Mouse (Mus musculus) small intestine, adult 2 months (tissue): Measurements from ENCODE around the gene Paf1. TPM values are rescaled to one million over a fixed set of nuclear protein-coding genes. Genes with fewer than 3 reads are reported as not detected.

Experiments
- H3K27ac ChIP-seq: fragments of 200-500 bp; 2 replicates; pipeline ENCODE4 v1.5.1; 2012; ENCODE audit warnings: low read depth, low read length, control low read depth, inconsistent platforms; ENCODE audit not compliant: insufficient read depth
- H3K27me3 ChIP-seq: fragments of 200-500 bp; 2 replicates; pipeline ENCODE4 v1.6.1; 2012; ENCODE audit warnings: mild to moderate bottlenecking, moderate library complexity, low read length, inconsistent platforms; ENCODE audit not compliant: control insufficient read depth, insufficient read depth
- H3K36me3 ChIP-seq: fragments of 200-500 bp; 2 replicates; pipeline ENCODE4 v1.6.1; 2012; ENCODE audit warnings: mild to moderate bottlenecking, low read length, control low read depth, inconsistent platforms; ENCODE audit not compliant: control insufficient read depth, insufficient read depth
- H3K4me1 ChIP-seq: fragments of 200-500 bp; 2 replicates; pipeline ENCODE4 v1.6.1; 2012; ENCODE audit warnings: low read length, inconsistent platforms, mixed read lengths; ENCODE audit not compliant: control insufficient read depth, insufficient read depth, insufficient read length
- H3K4me3 ChIP-seq: fragments of 200-500 bp; 2 replicates; pipeline ENCODE4 v1.5.1; 2012; ENCODE audit warnings: low read depth, mild to moderate bottlenecking, control low read depth, inconsistent platforms, low read length, moderate library complexity
- CTCF ChIP-seq: fragments of 200-500 bp; IDR thresholded peaks from 2 replicates; pipeline ENCODE4 v1.5.1; 2012; ENCODE audit warnings: low read depth, mild to moderate bottlenecking, control low read depth, inconsistent platforms, low read length, moderate library complexity, mixed read lengths; ENCODE audit not compliant: insufficient replicate concordance, insufficient read length; ENCODE audit errors: extremely low read depth
- POLR2A ChIP-seq: fragments of 200-500 bp; IDR thresholded peaks from 2 replicates; pipeline ENCODE4 v1.6.1; 2012; ENCODE audit warnings: low read depth, mild to moderate bottlenecking, control low read depth, inconsistent platforms, low read length, moderate library complexity
- WGBS: fragments of 180-500 bp; shearing (Covaris S2); methylation state at CpG from one replicate; pipeline ENCODE4 v1.1.7; 2018; 5-methylcytosine and 5-hydroxymethylcytosine counted together
- polyA plus RNA-seq: library from polyadenylated mRNA; depleted of rRNA; stranded (reverse); fragments of >200 nt; gene quantifications from 2 replicates; pipeline ENCODE4 v1.2.3, GENCODE M21; 2012

The Paf1 gene
- polyA plus RNA-seq, 1 experiment: 67.1 TPM

DNA sequence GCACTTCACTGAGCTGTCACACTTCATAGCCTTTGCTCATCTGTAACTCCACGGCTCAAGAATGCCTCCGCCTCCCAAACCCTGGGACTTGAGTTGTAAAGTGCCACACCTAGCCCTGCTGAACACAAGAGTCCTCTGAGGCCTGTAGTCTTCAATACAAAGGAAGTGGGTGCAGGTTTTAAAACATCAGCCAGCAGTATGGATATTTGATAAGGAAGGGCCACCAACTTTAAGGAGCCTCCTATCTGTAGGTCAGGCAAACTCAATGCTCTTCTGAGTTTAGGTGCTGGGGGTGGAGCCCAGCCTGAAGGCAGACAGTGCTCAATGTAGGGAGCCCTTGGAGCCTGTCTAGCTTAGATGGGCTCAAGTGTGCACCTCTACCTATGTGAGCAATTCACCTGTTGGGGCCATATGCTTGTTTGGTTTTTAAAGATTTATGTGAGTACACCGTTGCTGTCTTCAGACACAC, 38.6 kb upstream of the Paf1 start:
- WGBS: 49% methylated on average over 3 of the region's 3 CpGs
- H3K4me1 ChIP-seq: peaks cover 21% of the 10 kb centered on the region
- no peaks in the 10 kb centered on the region for H3K27me3 ChIP-seq
- no peak overlapping the region for H3K4me3 ChIP-seq
- no peak overlapping the region for H3K27ac ChIP-seq
- no peak for TF ChIP-seq POLR2A
- TF ChIP-seq CTCF: no peak
- peaks cover 17% of the 10 kb centered on the region for H3K36me3 ChIP-seq

DNA sequence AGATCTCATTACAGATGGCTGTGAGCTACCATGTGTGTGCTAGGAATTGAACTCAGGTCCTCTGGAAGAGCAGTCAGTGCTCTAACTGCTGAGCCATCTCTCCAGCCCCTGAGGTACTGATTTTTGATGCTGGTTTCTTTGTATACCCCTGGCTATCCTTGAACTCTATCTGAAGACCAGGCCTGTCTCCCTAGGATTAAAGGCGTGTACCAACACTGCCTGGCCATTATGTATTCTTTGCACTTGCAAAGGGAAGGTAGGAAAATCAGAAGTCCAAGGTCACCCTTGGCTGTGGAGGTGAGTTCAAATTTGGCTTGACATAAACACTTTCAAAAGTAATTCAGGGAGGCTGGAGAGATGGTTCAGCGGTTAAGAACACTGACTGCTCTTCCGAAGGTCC, 38.2 kb upstream of the Paf1 start:
- Histone ChIP-seq H3K27me3 (no peaks in the 10 kb centered on the region), H3K4me3 (no peak overlapping the region), H3K27ac (no peak overlapping the region), H3K4me1 (peaks cover 24% of the 10 kb centered on the region), H3K36me3 (peaks cover 17% of the 10 kb centered on the region)
- 96% methylated on average over 3 of the region's 3 CpGs for WGBS
- TF ChIP-seq POLR2A: no peak
- no peak for TF ChIP-seq CTCF

DNA sequence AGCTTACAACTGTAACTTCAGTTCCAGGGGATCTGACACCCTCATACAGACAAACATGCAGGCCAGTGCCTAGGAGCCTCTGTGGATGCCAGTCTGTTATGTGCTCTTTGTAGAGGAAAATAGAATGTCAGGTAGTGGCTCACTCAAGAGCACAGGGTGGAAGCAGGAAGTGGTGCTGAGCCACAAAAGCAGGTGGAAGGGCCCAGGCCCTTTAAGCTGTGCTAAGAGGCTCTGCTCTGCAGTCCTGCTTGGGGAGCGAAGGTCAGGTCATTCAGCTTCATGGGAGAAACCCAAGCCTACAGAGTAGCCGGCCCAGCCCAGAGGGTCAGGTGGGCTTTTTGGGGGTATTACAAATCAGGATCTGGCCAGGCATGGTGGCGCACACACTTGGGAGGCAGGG, 37.5 kb upstream of the Paf1 start:
- no peak for TF ChIP-seq POLR2A
- TF ChIP-seq CTCF: no peak
- peaks cover 21% of the 10 kb centered on the region for H3K36me3 ChIP-seq
- H3K27me3 ChIP-seq: no peaks in the 10 kb centered on the region
- no peak overlapping the region for H3K4me3 ChIP-seq
- 71% methylated on average over 3 of the region's 3 CpGs for WGBS
- H3K27ac ChIP-seq: no peak overlapping the region
- H3K4me1 ChIP-seq: peaks cover 25% of the 10 kb centered on the region

DNA sequence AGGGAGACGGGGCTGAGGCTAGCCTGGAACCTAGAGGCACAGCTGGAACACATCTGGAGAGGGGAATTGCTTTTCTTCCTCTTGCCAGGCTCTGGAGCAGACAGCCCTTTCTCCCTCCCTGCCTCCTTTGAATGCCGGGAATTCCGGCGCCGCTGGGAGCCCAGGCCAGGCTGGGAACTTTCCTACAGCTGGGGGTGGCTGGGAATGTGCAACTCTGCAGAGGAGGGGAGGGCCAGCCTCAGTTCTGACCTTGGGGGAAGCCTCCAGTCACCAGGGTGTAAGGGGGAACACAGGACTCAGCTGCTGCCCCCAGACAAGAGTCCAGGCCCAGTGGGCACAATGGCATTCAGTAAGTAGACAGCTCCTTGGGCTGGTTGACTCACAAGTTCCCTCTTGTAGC, 35.8 kb upstream of the Paf1 start:
- Histone ChIP-seq H3K27ac (peak overlapping the region; percentile 69), H3K4me3 (no peak overlapping the region), H3K36me3 (peaks cover 24% of the 10 kb centered on the region), H3K4me1 (peaks cover 22% of the 10 kb centered on the region), H3K27me3 (no peaks in the 10 kb centered on the region)
- TF ChIP-seq POLR2A: no peak
- no peak for TF ChIP-seq CTCF
- WGBS: 31% methylated on average over 5 of the region's 5 CpGs

- H3K4me3 ChIP-seq: no peak overlapping the region
- H3K27me3 ChIP-seq: no peaks in the 10 kb centered on the region
- H3K4me1 ChIP-seq: peaks cover 22% of the 10 kb centered on the region
- peaks cover 18% of the 10 kb centered on the region for H3K36me3 ChIP-seq
- no peak for TF ChIP-seq CTCF
- TF ChIP-seq POLR2A: no peak
- 9% methylated on average over 5 of the region's 5 CpGs for WGBS
- H3K27ac ChIP-seq: peak overlapping the region; percentile 69
Measured at GRCm38 (mm10) chr7:28357984-28358383, 34.8 kb upstream of the Paf1 start.

- TF ChIP-seq POLR2A (no peak), CTCF (no peak)
- Histone ChIP-seq H3K27me3 (no peaks in the 10 kb centered on the region), H3K27ac (peak overlapping the region; percentile 69), H3K4me1 (peaks cover 22% of the 10 kb centered on the region), H3K36me3 (peaks cover 13% of the 10 kb centered on the region), H3K4me3 (no peak overlapping the region)
- WGBS: 20% methylated on average over 7 of the region's 7 CpGs
Measured at GRCm38 (mm10) chr7:28358431-28358830, 34.3 kb upstream of the Paf1 start.

DNA sequence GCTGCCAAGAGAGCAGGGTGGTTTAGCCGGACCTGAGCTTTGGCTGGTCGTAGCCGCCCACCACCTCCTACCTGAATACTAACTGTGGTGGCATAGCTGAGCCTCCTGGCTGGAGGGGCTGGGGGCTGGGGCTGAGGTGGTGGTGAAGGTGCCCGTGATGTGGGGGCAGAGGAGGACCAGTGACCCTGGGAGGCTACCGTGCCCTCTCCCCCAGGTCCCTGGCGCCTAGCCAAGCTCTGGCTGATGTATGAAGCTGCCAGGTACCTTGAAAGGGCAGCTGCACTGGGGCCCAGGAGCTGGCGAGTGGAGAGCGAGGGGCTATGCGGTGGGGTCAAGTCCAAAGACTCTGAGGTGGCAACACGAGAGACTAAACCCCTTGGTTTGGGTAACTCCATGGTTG, 32.9 kb upstream of the Paf1 start:
- WGBS: 87% methylated on average over 10 of the region's 10 CpGs
- Histone ChIP-seq H3K27me3 (no peaks in the 10 kb centered on the region), H3K4me1 (peaks cover 18% of the 10 kb centered on the region), H3K36me3 (peaks cover 14% of the 10 kb centered on the region), H3K4me3 (no peak overlapping the region), H3K27ac (no peak overlapping the region)
- TF ChIP-seq CTCF (no peak), POLR2A (no peak)

DNA sequence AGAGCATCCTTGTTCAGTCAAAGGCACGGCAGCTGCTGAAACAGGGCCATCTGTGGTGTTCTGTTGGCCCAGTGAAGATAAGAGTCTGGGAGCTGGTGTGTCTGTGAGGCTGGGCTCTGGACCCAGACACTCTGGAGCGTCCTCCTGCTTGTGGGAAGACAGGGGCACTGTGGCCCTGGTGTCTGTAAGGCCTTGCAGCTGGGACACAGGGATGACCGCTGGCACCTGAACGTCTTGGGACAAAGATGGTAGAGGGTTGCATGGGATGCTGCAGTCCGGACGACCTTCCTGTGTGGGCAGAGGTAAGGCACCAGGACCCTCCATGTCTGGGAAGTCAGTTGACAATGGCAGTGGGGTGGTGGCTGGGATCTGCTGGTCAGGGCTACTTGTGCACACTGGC, 32.5 kb upstream of the Paf1 start:
- Histone ChIP-seq H3K36me3 (peaks cover 15% of the 10 kb centered on the region), H3K27ac (no peak overlapping the region), H3K27me3 (no peaks in the 10 kb centered on the region), H3K4me3 (no peak overlapping the region), H3K4me1 (peaks cover 18% of the 10 kb centered on the region)
- WGBS: 92% methylated on average over 6 of the region's 6 CpGs
- TF ChIP-seq CTCF: no peak
- TF ChIP-seq POLR2A: no peak
